In genomic region chr19:6045366-6046293, GRCm38 (mm10) we compare ENCODE assay signal across 8 mouse cellular contexts. TPM values are rescaled to one million over a fixed set of nuclear protein-coding genes. Genes with fewer than 3 reads are reported as not detected.
DNase-seq lines count a peak whose midpoint lies in the region; ATAC-seq and TF ChIP-seq lines count a peak whose summit lies in the region.

No protein-coding gene starts in this region.

- no peak for DNase-seq in heart, postnatal 25 days (ENCODE audit: low spot score)
- no peak for DNase-seq in left cerebral cortex, postnatal 25 days (ENCODE audit: low spot score in 2 of 2)
- no peak for DNase-seq in left cerebral cortex, adult 11 months (ENCODE audit: low spot score)

- ATAC-seq in heart, embryonic 12.5 days (ENCODE audit: insufficient number of reproducible peaks, low FRiP score): peak; percentile 49; the same call in 1 of the 2 replicates
- peak; percentile 36 for ATAC-seq in CD4-positive, CD25-positive, alpha-beta regulatory T cell, adult 4 months
- peak; percentile 5; the same call in 1 of the 2 replicates for ATAC-seq in limb, embryonic 13.5 days (ENCODE audit: low FRiP score, low read depth)
- peak; percentile 51 for ATAC-seq in neural tube, embryonic 13.5 days (ENCODE audit: low read depth)

- peaks cover 24% of the 10 kb centered on the region for H3K36me3 ChIP-seq in heart, embryonic 12.5 days
- peaks cover 27% of the 10 kb centered on the region for H3K36me3 ChIP-seq in limb, embryonic 13.5 days
- H3K36me3 ChIP-seq in neural tube, embryonic 13.5 days: peaks cover 27% of the 10 kb centered on the region

- H3K4me1 ChIP-seq in heart, embryonic 12.5 days (replicated peaks): peaks cover 26% of the 10 kb centered on the region
- H3K4me1 ChIP-seq in embryonic fibroblast, embryonic 13.5 days (ENCODE audit: control insufficient read depth, insufficient read depth, low read length): no peaks in the 10 kb centered on the region
- peaks cover 23% of the 10 kb centered on the region for H3K4me1 ChIP-seq in limb, embryonic 13.5 days
- peaks cover 36% of the 10 kb centered on the region for H3K4me1 ChIP-seq in neural tube, embryonic 13.5 days (replicated peaks)

- peak overlapping the region; percentile 98 for H3K27ac ChIP-seq in heart, embryonic 12.5 days (ENCODE audit: poor library complexity, severe bottlenecking)
- H3K27ac ChIP-seq in embryonic fibroblast, embryonic 13.5 days (ENCODE audit: insufficient read depth, low read length): peak overlapping the region; percentile 86
- peak overlapping the region; percentile 99 for H3K27ac ChIP-seq in limb, embryonic 13.5 days
- H3K27ac ChIP-seq in neural tube, embryonic 13.5 days (replicated peaks): peak overlapping the region; percentile 99

- H3K4me2 ChIP-seq in heart, embryonic 12.5 days: peak overlapping the region; percentile 93
- peak overlapping the region; percentile 98 for H3K4me2 ChIP-seq in limb, embryonic 13.5 days (replicated peaks)
- peak overlapping the region; percentile 99 for H3K4me2 ChIP-seq in neural tube, embryonic 13.5 days

- TF ChIP-seq POLR2A in embryonic fibroblast, embryonic 13.5 days (IDR thresholded peaks at IDR 0.05; ENCODE audit: low read depth, low read length): peak; percentile 64

- TF ChIP-seq CTCF in embryonic fibroblast, embryonic 13.5 days (IDR thresholded peaks at IDR 0.05; ENCODE audit: borderline replicate concordance, insufficient read depth, low read length): no peak

- intact Hi-C loops in heart, postnatal 25 days (cut with DNase I): loop anchor here (2.0 to 5.0 kb wide), 2 partner anchors 27 to 72 kb away; partner anchors contain the start of gene Sac3d1
- intact Hi-C loops in left cerebral cortex, postnatal 25 days (cut with DNase I): loop anchor here (2.0 kb wide), 1 partner anchor 81 kb away; the partner anchor contains the start of gene Pola2

- H3K9ac ChIP-seq in heart, embryonic 12.5 days: peak overlapping the region; percentile 74
- peak overlapping the region; percentile 95 for H3K9ac ChIP-seq in limb, embryonic 13.5 days
- peak overlapping the region; percentile 95 for H3K9ac ChIP-seq in neural tube, embryonic 13.5 days

- peak overlapping the region; percentile 97 for H3K4me3 ChIP-seq in heart, embryonic 12.5 days
- peak overlapping the region; percentile 61 for H3K4me3 ChIP-seq in embryonic fibroblast, embryonic 13.5 days (ENCODE audit: insufficient read depth, low read length)
- H3K4me3 ChIP-seq in limb, embryonic 13.5 days: peak overlapping the region; percentile 93
- H3K4me3 ChIP-seq in neural tube, embryonic 13.5 days: peak overlapping the region; percentile 88

- WGBS in heart, embryonic 12.5 days: 17% methylated on average over 20 of the region's 20 CpGs
- 16% methylated on average over 20 of the region's 20 CpGs for WGBS in limb, embryonic 13.5 days
- 19% methylated on average over 20 of the region's 20 CpGs for WGBS in neural tube, embryonic 13.5 days

- no peaks in the 10 kb centered on the region for H3K9me3 ChIP-seq in heart, embryonic 12.5 days (replicated peaks)
- no peaks in the 10 kb centered on the region for H3K9me3 ChIP-seq in limb, embryonic 13.5 days
- no peaks in the 10 kb centered on the region for H3K9me3 ChIP-seq in neural tube, embryonic 13.5 days

- no peaks in the 10 kb centered on the region for H3K27me3 ChIP-seq in heart, embryonic 12.5 days (replicated peaks)
- no peaks in the 10 kb centered on the region for H3K27me3 ChIP-seq in limb, embryonic 13.5 days
- no peaks in the 10 kb centered on the region for H3K27me3 ChIP-seq in neural tube, embryonic 13.5 days

RNA-seq across cellular contexts. Expression of gene Syvn1, which starts 0.7 kb away (rescaled TPM):
- 21.1 and 21.8 TPM in 2 replicates for polyA plus RNA-seq in heart, embryonic 12.5 days (2016; fragmentation: Nextera tagmentation; extraction: Ambion mirVana)
- 10 to 100 TPM; 20.6 to 22.4 TPM for total RNA-seq in heart, postnatal 25 days (2021)
- 10 to 100 TPM; 13.4 to 17.1 TPM for polyA plus RNA-seq in CD4-positive, CD25-positive, alpha-beta regulatory T cell, adult 4 months (2017; shearing (Covaris generic))
- polyA plus RNA-seq in embryonic fibroblast, embryonic 13.5 days (2011; ENCODE audit: insufficient read length, low read depth, missing spikeins): 36.8 and 40.3 TPM in 2 replicates
- 27.2 and 34.0 TPM in 2 replicates for polyA plus RNA-seq in limb, embryonic 13.5 days (2015; fragmentation: Nextera tagmentation; extraction: Ambion mirVana)
- polyA plus RNA-seq in neural tube, embryonic 13.5 days (2015; fragmentation: Nextera tagmentation; extraction: Ambion mirVana): 36.2 and 37.0 TPM in 2 replicates
- 10 to 100 TPM; 45.4 to 49.5 TPM for total RNA-seq in left cerebral cortex, postnatal 25 days (2021)

RNA-seq across cellular contexts. Expression of gene Mrpl49, which starts 12.0 kb away (rescaled TPM):
- polyA plus RNA-seq in heart, embryonic 12.5 days (2016; fragmentation: Nextera tagmentation; extraction: Ambion mirVana): 58.5 and 64.4 TPM in 2 replicates
- total RNA-seq in heart, postnatal 25 days (2021): 10 to 100 TPM; 39.0 to 39.2 TPM
- 10 to 100 TPM; 33.9 to 37.5 TPM for polyA plus RNA-seq in CD4-positive, CD25-positive, alpha-beta regulatory T cell, adult 4 months (2017; shearing (Covaris generic))
- polyA plus RNA-seq in embryonic fibroblast, embryonic 13.5 days (2011; ENCODE audit: insufficient read length, low read depth, missing spikeins): 24.0 and 25.7 TPM in 2 replicates
- 76.9 and 80.0 TPM in 2 replicates for polyA plus RNA-seq in limb, embryonic 13.5 days (2015; fragmentation: Nextera tagmentation; extraction: Ambion mirVana)
- polyA plus RNA-seq in neural tube, embryonic 13.5 days (2015; fragmentation: Nextera tagmentation; extraction: Ambion mirVana): 65.5 and 68.2 TPM in 2 replicates
- total RNA-seq in left cerebral cortex, postnatal 25 days (2021): 10 to 100 TPM; 45.1 to 47.0 TPM

RNA-seq across cellular contexts. Expression of gene Fau, which starts 12.0 kb away (rescaled TPM):
- polyA plus RNA-seq in heart, embryonic 12.5 days (2016; fragmentation: Nextera tagmentation; extraction: Ambion mirVana): 503 and 513 TPM in 2 replicates
- total RNA-seq in heart, postnatal 25 days (2021): 100 to 1,000 TPM; 499 to 563 TPM
- 1,000 to 10,000 TPM; 2,365 to 3,114 TPM for polyA plus RNA-seq in CD4-positive, CD25-positive, alpha-beta regulatory T cell, adult 4 months (2017; shearing (Covaris generic))
- polyA plus RNA-seq in embryonic fibroblast, embryonic 13.5 days (2011; ENCODE audit: insufficient read length, low read depth, missing spikeins): 1,065 and 1,194 TPM in 2 replicates
- polyA plus RNA-seq in limb, embryonic 13.5 days (2015; fragmentation: Nextera tagmentation; extraction: Ambion mirVana): 760 and 823 TPM in 2 replicates
- polyA plus RNA-seq in neural tube, embryonic 13.5 days (2015; fragmentation: Nextera tagmentation; extraction: Ambion mirVana): 578 and 624 TPM in 2 replicates
- total RNA-seq in left cerebral cortex, postnatal 25 days (2021): 100 to 1,000 TPM; 593 to 625 TPM

RNA-seq across cellular contexts. Expression of gene Znhit2, which starts 15.4 kb away (rescaled TPM):
- 23.9 and 24.9 TPM in 2 replicates for polyA plus RNA-seq in heart, embryonic 12.5 days (2016; fragmentation: Nextera tagmentation; extraction: Ambion mirVana)
- 10 to 100 TPM; 11.9 to 12.4 TPM for total RNA-seq in heart, postnatal 25 days (2021)
- 1 to 10 TPM; 5.7 to 6.7 TPM for polyA plus RNA-seq in CD4-positive, CD25-positive, alpha-beta regulatory T cell, adult 4 months (2017; shearing (Covaris generic))
- 8.9 and 9.9 TPM in 2 replicates for polyA plus RNA-seq in embryonic fibroblast, embryonic 13.5 days (2011; ENCODE audit: insufficient read length, low read depth, missing spikeins)
- 29.0 and 29.8 TPM in 2 replicates for polyA plus RNA-seq in limb, embryonic 13.5 days (2015; fragmentation: Nextera tagmentation; extraction: Ambion mirVana)
- 28.1 and 33.7 TPM in 2 replicates for polyA plus RNA-seq in neural tube, embryonic 13.5 days (2015; fragmentation: Nextera tagmentation; extraction: Ambion mirVana)
- 10 to 100 TPM; 33.4 to 38.1 TPM for total RNA-seq in left cerebral cortex, postnatal 25 days (2021)

RNA-seq across cellular contexts. Expression of gene Tm7sf2, which starts 22.5 kb away (rescaled TPM):
- polyA plus RNA-seq in heart, embryonic 12.5 days (2016; fragmentation: Nextera tagmentation; extraction: Ambion mirVana): 8.4 and 9.2 TPM in 2 replicates
- 1 to 10 TPM; 4.2 to 5.1 TPM for total RNA-seq in heart, postnatal 25 days (2021)
- polyA plus RNA-seq in CD4-positive, CD25-positive, alpha-beta regulatory T cell, adult 4 months (2017; shearing (Covaris generic)): 1 to 10 TPM; 5.5 to 7.1 TPM
- polyA plus RNA-seq in embryonic fibroblast, embryonic 13.5 days (2011; ENCODE audit: insufficient read length, low read depth, missing spikeins): 18.5 and 20.7 TPM in 2 replicates
- 17.4 and 24.0 TPM in 2 replicates for polyA plus RNA-seq in limb, embryonic 13.5 days (2015; fragmentation: Nextera tagmentation; extraction: Ambion mirVana)
- 48.4 and 49.6 TPM in 2 replicates for polyA plus RNA-seq in neural tube, embryonic 13.5 days (2015; fragmentation: Nextera tagmentation; extraction: Ambion mirVana)
- 10 to 100 TPM; 24.9 to 25.2 TPM for total RNA-seq in left cerebral cortex, postnatal 25 days (2021)
